Mouse (Mus musculus) adrenal gland (tissue): ENCODE measurements around the gene Abca2.

Experiments
- intact Hi-C: fragments of 180-260 bp; cut with DNase I; formaldehyde crosslinking; loops from one replicate; pipeline ENCODE4 v1.15.1; 2025

Abca2 gene

GRCm38 (mm10) chr2:25460551-25461309 lies 32.2 kb downstream of the Abca2 start, which contains the start of gene Paxx:
TSS of gene Paxx (minus strand) at chr2:25461094.
- intact Hi-C loops = no loop called here

GRCm38 (mm10) chr2:25461407-25461806 lies 32.9 kb downstream of the Abca2 start:
- intact Hi-C loops = no loop called here

GRCm38 (mm10) chr2:25463630-25464029 lies 35.1 kb downstream of the Abca2 start:
- intact Hi-C loops = no loop called here

GRCm38 (mm10) chr2:25465256-25465655 lies 36.8 kb downstream of the Abca2 start:
- intact Hi-C loops = no loop called here

- intact Hi-C loops = no loop called here
These were observed 37.5 kb downstream of the Abca2 start for GRCm38 (mm10) chr2:25465816-25466635.

GRCm38 (mm10) chr2:25467606-25468303 lies 39.3 kb downstream of the Abca2 start:
- intact Hi-C loops = no loop called here

- intact Hi-C loops = no loop called here
These were observed 40.7 kb downstream of the Abca2 start for GRCm38 (mm10) chr2:25468962-25469915.

- intact Hi-C loops = no loop called here
These were observed 41.5 kb downstream of the Abca2 start, which contains the start of gene Ptgds for GRCm38 (mm10) chr2:25469969-25470368. TSS of gene Ptgds (minus strand) at chr2:25470046.

- intact Hi-C loops = no loop called here
These were observed 44.0 kb downstream of the Abca2 start for GRCm38 (mm10) chr2:25472550-25472949.

GRCm38 (mm10) chr2:25477541-25477940 lies 49.0 kb downstream of the Abca2 start:
- intact Hi-C loops = no loop called here

GRCm38 (mm10) chr2:25477967-25478675 lies 49.6 kb downstream of the Abca2 start:
- intact Hi-C loops = no loop called here

GRCm38 (mm10) chr2:25479551-25480311 lies 51.2 kb downstream of the Abca2 start:
- intact Hi-C loops = no loop called here

GRCm38 (mm10) chr2:25480541-25480940 lies 52.0 kb downstream of the Abca2 start:
- intact Hi-C loops = no loop called here

GRCm38 (mm10) chr2:25482969-25483368 lies 54.5 kb downstream of the Abca2 start:
- intact Hi-C loops = loop anchor here (2.0 kb wide), 1 partner anchor 60 kb away; the partner anchor contains the start of gene Fut7

- intact Hi-C loops = no loop called here
These were observed 56.6 kb downstream of the Abca2 start for GRCm38 (mm10) chr2:25484901-25485647.

- intact Hi-C loops = no loop called here
These were observed 59.6 kb downstream of the Abca2 start for GRCm38 (mm10) chr2:25487965-25488670.

GRCm38 (mm10) chr2:25488671-25489068 lies 60.2 kb downstream of the Abca2 start:
- intact Hi-C loops = no loop called here

- intact Hi-C loops = no loop called here
These were observed 64.5 kb downstream of the Abca2 start for GRCm38 (mm10) chr2:25492988-25493387.
